Mouse (Mus musculus): ENCODE results near the gene Tgfb1i1. TPM values are rescaled to one million over a fixed set of nuclear protein-coding genes. Genes with fewer than 3 reads are reported as not detected.

Gene Tgfb1i1
- polyA plus RNA-seq, 1 experiment from 2014 or later = 98.6 TPM

DNA sequence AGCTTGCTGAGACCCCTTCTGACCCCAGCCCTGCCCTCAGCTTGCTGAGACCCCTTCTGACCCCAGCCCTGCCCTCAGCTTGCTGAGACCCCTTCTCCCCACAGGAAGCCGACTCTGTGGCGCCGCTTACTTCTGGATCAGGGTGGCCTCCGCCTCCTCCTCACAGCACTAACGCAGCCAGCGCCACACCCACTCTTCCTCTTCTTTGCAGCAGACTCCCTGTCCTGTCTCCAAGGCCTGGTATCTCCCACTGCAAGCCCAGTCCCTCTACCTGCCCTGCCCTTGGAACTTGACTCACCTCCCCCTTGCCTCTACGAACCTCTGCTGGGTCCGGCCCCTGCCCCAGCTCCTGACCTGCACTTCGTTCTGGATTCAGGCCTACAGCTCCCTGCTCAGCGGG lies 2.7 kb upstream of the Tgfb1i1 start:
- H3K27me3 ChIP-seq = no peaks in the 10 kb centered on the region
- CTCF ChIA-PET = interaction anchor here (1.1 kb wide), 1 partner anchor 105 kb away, joined by 4 read pairs; no protein-coding TSS in a partner anchor
- in situ Hi-C loops (cut with MboI; ENCODE audit: low pct_unique_long_range_greater_than_20kb) = no loop called here
- POLR2A ChIA-PET = no interaction called here
- TF ChIP-seq CTCF (IDR thresholded peaks at IDR 0.05) = no peak
- DNase-seq (ENCODE audit: low read depth, low spot score) = no peak
- no peak for ATAC-seq

DNA sequence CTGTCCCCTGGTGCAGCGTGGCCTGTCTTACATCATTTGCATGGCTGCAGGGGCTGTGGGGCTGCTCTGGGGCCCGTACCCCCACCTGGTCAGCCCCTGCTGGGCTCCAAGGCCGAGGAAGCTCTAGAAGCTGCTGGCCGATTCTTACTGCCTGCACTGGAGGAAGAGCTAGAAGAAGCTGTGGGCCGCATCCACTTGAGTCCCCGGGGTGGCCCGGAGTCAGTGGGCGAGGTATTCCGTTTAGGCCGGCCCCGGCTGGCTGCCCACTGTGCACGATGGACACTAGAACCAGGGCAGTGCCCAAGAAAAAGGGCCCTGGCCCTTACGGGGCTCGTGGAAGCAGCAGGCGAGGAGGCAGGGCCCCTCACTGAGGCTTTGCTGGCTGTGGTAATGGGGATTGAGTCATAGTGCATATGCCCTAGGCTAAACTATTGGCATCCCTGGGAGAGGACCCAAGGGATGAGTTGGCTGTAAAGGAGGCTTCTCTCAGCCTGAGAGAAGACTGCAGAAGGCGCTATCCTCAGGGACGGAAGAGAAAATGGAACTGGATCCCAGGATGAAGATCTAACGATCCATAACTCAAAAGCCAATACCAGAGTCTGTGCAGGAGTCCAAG lies 2.1 kb upstream of the Tgfb1i1 start:
- POLR2A ChIA-PET = no interaction called here
- DNase-seq (ENCODE audit: low read depth, low spot score) = peak; percentile 57
- TF ChIP-seq CTCF (IDR thresholded peaks at IDR 0.05) = no peak
- ATAC-seq = peak; percentile 48
- H3K27me3 ChIP-seq = no peaks in the 10 kb centered on the region
- CTCF ChIA-PET = interaction anchor here (1.1 kb wide), 1 partner anchor 105 kb away, joined by 4 read pairs; no protein-coding TSS in a partner anchor
- in situ Hi-C loops (cut with MboI; ENCODE audit: low pct_unique_long_range_greater_than_20kb) = loop anchor here (5.0 kb wide), 3 partner anchors 48 to 458 kb away; no protein-coding TSS in a partner anchor

DNA sequence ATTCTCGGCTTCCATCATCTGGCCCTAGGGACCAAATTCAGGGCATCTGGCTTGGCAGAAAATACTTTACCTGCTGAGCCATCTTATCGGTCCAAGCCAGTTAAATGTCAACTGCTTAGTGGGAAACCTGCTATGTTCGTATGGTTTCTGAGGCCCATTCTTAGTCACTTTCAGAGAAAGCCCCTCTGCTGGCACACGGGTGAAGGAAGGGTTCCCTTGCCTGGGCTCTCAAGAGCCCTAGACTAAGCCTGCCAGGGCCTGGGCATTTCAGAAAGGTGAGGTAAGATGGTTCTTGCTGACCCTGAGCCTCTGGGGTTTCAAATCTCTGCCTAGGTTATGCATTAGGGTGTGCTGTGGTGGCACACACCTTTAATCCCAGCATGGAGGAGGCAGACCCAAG lies 1.1 kb upstream of the Tgfb1i1 start:
- DNase-seq (ENCODE audit: low read depth, low spot score) = no peak
- POLR2A ChIA-PET = interaction anchor here (2.1 kb wide), 1 partner anchor 8 kb away, joined by 13 read pairs; the partner anchor contains the start of genes 9130023H24Rik and Armc5

DNA sequence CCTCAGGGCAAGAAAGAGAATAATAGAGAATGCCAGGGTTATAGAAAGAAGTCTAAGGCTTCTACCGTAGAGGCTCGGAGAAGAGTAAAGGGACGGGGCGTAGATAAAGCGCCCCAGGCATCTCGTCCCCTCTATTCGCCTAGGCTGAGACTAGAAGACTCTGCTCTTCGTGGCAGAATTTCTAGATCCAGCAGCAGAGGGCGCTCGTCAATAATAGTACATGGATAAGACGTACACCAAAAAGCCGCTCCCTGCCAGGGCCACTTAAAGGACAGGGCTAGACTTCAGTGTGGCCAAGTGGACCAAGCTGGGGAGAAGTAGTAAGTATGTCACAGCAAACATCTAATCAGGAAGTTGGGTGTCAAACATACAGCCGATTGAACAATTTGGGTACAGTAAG lies 831 bp downstream of the Tgfb1i1 start:
- DNase-seq (ENCODE audit: low read depth, low spot score) (peak; percentile 44), ATAC-seq (peak; percentile 65)
- H3K27me3 ChIP-seq = no peaks in the 10 kb centered on the region
- TF ChIP-seq CTCF (IDR thresholded peaks at IDR 0.05) = no peak
- ChIA-PET CTCF (interaction anchor here (1.6 kb wide), 1 partner anchor 10 kb away, joined by 3 read pairs; the partner anchor contains the start of genes 9130023H24Rik and Armc5), POLR2A (interaction anchor here (2.1 kb wide), 1 partner anchor 10 kb away, joined by 13 read pairs; the partner anchor contains the start of genes 9130023H24Rik and Armc5)
- in situ Hi-C loops (cut with MboI; ENCODE audit: low pct_unique_long_range_greater_than_20kb) = loop anchor here (5.0 kb wide), 3 partner anchors 45 to 455 kb away; no protein-coding TSS in a partner anchor

More for the DNA sequence above, 1.1 kb upstream of the Tgfb1i1 start:
- in situ Hi-C loops (cut with MboI; ENCODE audit: low pct_unique_long_range_greater_than_20kb) = loop anchor here (5.0 kb wide), 3 partner anchors 47 to 457 kb away; no protein-coding TSS in a partner anchor
- CTCF ChIA-PET = interaction anchor here (1.3 kb wide), 1 partner anchor 44 kb away, joined by 3 read pairs; no protein-coding TSS in a partner anchor
- no peak for TF ChIP-seq CTCF (IDR thresholded peaks at IDR 0.05)
- no peak for ATAC-seq
- no peaks in the 10 kb centered on the region for H3K27me3 ChIP-seq

DNA sequence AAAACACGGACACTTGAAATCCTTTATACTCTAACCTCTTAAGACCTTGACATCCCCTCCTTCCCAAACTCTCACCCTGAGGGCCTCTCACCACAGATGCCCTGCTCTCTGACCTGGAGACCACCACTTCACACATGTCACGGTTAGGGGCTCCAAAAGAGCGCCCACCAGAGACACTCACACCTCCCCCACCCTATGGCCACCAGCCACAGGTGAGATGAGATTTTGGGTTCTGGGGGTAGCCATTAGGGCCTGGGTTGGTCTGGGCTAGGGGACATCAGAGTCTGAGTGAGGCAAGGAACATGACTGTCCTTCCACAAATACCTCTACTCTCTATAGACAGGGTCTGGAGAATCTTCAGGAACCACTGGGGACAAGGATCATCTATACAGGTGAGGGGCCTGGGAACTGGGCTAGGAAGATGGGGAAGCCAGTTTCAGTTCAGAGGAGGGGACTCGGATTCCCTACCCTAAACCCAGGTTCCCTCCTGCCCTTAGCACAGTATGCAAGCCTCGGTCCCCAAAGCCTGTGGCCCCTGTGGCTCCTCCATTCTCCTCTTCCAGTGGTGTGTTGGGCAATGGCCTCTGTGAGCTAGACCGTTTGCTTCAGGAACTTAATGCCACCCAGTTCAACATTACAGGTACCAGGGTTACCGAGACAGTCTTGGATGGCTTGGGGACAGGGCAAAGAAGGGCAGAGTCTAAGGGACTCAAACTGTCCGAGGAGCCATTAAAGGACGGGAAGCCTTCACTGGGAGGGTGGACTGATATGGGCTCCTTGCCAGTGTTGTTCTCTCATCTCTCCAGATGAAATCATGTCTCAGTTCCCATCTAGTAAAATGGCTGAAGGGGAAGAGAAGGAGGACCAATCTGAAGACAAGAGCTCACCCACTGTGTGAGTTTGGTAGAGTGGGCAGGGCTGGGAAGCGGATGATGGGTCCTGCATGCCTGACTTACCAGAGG lies 1.8 kb downstream of the Tgfb1i1 start:
- POLR2A ChIA-PET = no interaction called here
- in situ Hi-C loops (cut with MboI; ENCODE audit: low pct_unique_long_range_greater_than_20kb) = loop anchor here (5.0 kb wide), 3 partner anchors 44 to 454 kb away; no protein-coding TSS in a partner anchor
- no peak for TF ChIP-seq CTCF (IDR thresholded peaks at IDR 0.05)

DNA sequence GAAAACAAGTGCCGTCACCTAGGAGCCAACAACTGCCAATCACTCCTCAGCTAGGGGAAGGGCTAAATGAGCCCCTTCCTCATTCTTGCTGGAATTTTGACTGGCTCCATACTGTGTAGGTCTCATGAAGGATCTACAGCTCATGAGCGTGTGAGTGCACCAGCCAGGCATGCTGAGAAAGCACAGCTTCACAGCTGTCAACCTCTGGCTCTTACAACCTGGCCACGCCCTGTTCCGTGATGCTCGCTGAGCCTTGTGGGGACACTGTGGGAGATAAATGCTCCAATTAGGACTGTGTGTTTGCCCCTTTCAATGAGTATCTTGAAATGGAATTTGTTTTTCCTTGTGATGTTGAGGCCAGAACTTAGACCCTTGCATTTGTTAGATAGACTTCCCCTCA lies 3.4 kb downstream of the Tgfb1i1 start:
- DNase-seq (ENCODE audit: low read depth, low spot score) = no peak
- H3K27me3 ChIP-seq = no peaks in the 10 kb centered on the region
- no peak for ATAC-seq
- ChIA-PET POLR2A (interaction anchor here (0.6 to 0.8 kb wide), 2 partner anchors 10 to 1743 kb away, joined by 3 read pairs; no protein-coding TSS in a partner anchor), CTCF (no interaction called here)
- no peak for TF ChIP-seq CTCF (IDR thresholded peaks at IDR 0.05)
- in situ Hi-C loops (cut with MboI; ENCODE audit: low pct_unique_long_range_greater_than_20kb) = loop anchor here (5.0 kb wide), 3 partner anchors 42 to 452 kb away; no protein-coding TSS in a partner anchor

More for the DNA sequence above, 1.8 kb downstream of the Tgfb1i1 start:
- DNase-seq (ENCODE audit: low read depth, low spot score) = no peak
- ATAC-seq = no peak
- CTCF ChIA-PET = interaction anchor here (1.3 to 1.6 kb wide), 2 partner anchors 11 to 96 kb away, joined by 3 read pairs; partner anchors contain the start of genes 9130023H24Rik and Armc5
- no peaks in the 10 kb centered on the region for H3K27me3 ChIP-seq

DNA sequence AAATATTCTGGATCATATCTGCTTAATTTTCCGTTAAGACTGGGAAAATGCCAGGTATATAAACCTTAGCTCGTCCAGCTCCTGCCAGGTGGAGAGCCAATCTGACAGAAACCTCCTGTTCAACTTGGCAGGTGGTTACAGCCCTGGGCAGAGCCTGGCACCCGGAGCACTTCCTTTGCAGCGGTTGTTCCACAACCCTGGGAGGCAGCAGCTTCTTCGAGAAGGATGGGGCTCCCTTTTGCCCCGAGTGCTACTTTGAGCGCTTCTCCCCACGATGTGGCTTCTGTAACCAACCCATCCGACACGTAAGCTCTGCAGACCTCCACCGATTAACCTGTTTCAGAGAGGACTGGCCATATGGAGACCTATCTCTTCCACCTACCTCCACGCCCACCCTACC lies 5.3 kb downstream of the Tgfb1i1 start:
- POLR2A ChIA-PET = no interaction called here
- no peak for ATAC-seq

DNA sequence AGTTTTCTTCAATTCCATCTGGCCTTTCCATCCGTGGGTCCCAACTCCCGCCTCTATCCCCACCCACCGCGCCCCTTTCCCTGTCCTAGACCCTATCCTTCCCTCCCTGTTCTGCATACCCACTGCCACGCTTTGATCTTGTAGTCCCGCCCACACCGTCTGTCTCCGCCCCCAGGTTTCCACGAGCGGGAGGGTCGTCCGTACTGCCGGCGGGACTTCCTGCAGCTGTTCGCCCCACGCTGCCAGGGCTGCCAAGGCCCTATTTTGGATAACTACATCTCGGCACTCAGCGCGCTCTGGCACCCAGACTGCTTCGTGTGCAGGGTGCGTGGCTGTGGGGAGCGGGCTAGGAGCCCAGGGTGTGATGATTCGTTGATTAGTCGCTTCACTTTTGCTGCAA lies 6.0 kb downstream of the Tgfb1i1 start:
- no peak for DNase-seq (ENCODE audit: low read depth, low spot score)

More for the DNA sequence above, 5.3 kb downstream of the Tgfb1i1 start:
- DNase-seq (ENCODE audit: low read depth, low spot score) = no peak
- TF ChIP-seq CTCF (IDR thresholded peaks at IDR 0.05) = no peak
- CTCF ChIA-PET = no interaction called here
- no peaks in the 10 kb centered on the region for H3K27me3 ChIP-seq
- in situ Hi-C loops (cut with MboI; ENCODE audit: low pct_unique_long_range_greater_than_20kb) = no loop called here

DNA sequence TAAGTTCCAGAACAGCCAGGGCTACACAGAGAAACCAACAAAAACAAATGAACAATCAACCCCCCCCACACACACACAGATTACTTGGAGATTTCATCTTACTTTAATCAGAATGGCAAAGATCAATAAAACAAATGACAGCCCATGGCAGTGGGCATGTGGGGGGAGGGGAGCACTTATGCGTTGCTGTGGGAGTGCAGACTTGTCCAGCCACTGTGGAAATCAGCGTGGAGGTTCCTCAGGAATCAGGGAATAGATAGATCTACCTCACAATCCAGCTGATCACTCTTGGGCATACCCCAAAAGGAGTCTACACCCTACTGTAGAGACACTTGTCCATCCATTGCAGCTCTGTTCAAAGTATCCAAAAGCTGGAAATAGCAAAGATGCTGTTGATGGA lies 8.4 kb downstream of the Tgfb1i1 start:
- ATAC-seq = no peak
- no peak for DNase-seq (ENCODE audit: low read depth, low spot score)
- H3K27me3 ChIP-seq = peaks cover 8% of the 10 kb centered on the region
- no peak for TF ChIP-seq CTCF (IDR thresholded peaks at IDR 0.05)
- POLR2A ChIA-PET = interaction anchor here (0.9 kb wide), 1 partner anchor 326 kb away, joined by 4 read pairs; no protein-coding TSS in a partner anchor
- CTCF ChIA-PET = no interaction called here
- in situ Hi-C loops (cut with MboI; ENCODE audit: low pct_unique_long_range_greater_than_20kb) = no loop called here

More for the DNA sequence above, 6.0 kb downstream of the Tgfb1i1 start:
- TF ChIP-seq CTCF (IDR thresholded peaks at IDR 0.05) = no peak
- in situ Hi-C loops (cut with MboI; ENCODE audit: low pct_unique_long_range_greater_than_20kb) = no loop called here
- CTCF ChIA-PET = no interaction called here
- no peaks in the 10 kb centered on the region for H3K27me3 ChIP-seq
- POLR2A ChIA-PET = interaction anchor here (1.1 kb wide), 1 partner anchor 13 kb away, joined by 3 read pairs; no protein-coding TSS in a partner anchor
- no peak for ATAC-seq

DNA sequence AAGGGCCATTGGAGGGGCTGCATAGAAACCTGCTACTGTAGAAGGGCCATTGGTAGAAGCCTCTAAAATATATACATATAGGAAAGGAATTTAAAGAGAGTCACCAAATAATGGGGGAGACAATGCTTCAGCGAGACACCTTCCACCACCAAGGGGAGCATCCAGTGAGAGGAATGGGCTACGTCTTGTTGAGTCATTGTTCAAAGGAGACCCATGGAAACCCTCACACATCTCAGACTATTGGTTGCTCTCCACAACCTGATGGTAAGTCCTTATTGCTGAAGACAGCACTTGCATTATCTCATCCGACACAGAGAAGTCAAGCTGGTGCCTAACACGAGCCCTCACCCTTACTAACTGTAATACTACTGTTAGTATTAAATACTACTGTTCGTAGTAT lies 9.1 kb downstream of the Tgfb1i1 start:
- no peak for TF ChIP-seq CTCF (IDR thresholded peaks at IDR 0.05)
- no peak for ATAC-seq

More for the DNA sequence above, 9.1 kb downstream of the Tgfb1i1 start:
- ChIA-PET CTCF (no interaction called here), POLR2A (interaction anchor here (0.9 kb wide), 1 partner anchor 326 kb away, joined by 4 read pairs; no protein-coding TSS in a partner anchor)
- in situ Hi-C loops (cut with MboI; ENCODE audit: low pct_unique_long_range_greater_than_20kb) = no loop called here
- peaks cover 15% of the 10 kb centered on the region for H3K27me3 ChIP-seq
- DNase-seq (ENCODE audit: low read depth, low spot score) = no peak
